Mouse (Mus musculus) forebrain, embryonic 15.5 days (tissue): Measurements from ENCODE around the gene Olfr157. TPM values are rescaled to one million over a fixed set of nuclear protein-coding genes. Genes with fewer than 3 reads are reported as not detected.
"Not testable (repeated sequence)": the region's sequence is repeated elsewhere in the genome, so short reads cannot be mapped to it uniquely, and the experiment has no call there.

Experiments
- ATAC-seq: fragments of 200-750 bp; cut with Nextera tagmentation; replicated peaks from 2 replicates; pipeline ENCODE4 v1.8.0; 2017; ENCODE audit warnings: mild to moderate bottlenecking, moderate TSS enrichment, moderate library complexity
- H3K27ac ChIP-seq: fragments of 300-500 bp; sonication (generic); replicated peaks from 2 replicates; pipeline ENCODE4 v1.5.1; 2015; ENCODE audit warnings: mild to moderate bottlenecking, inconsistent platforms
- H3K27me3 ChIP-seq: fragments of 300-500 bp; sonication (generic); 2 replicates; pipeline ENCODE4 v1.6.1; 2015; ENCODE audit warnings: inconsistent platforms
- H3K36me3 ChIP-seq: fragments of 300-500 bp; sonication (generic); 2 replicates; pipeline ENCODE4 v1.6.1; 2015; ENCODE audit warnings: mild to moderate bottlenecking, inconsistent platforms
- H3K4me1 ChIP-seq: fragments of 300-500 bp; sonication (generic); 2 replicates; pipeline ENCODE4 v1.6.1; 2015; ENCODE audit warnings: inconsistent platforms
- H3K4me2 ChIP-seq: fragments of 300-500 bp; sonication (generic); replicated peaks from 2 replicates; pipeline ENCODE4 v1.6.1; 2015; ENCODE audit warnings: mild to moderate bottlenecking, inconsistent platforms
- H3K4me3 ChIP-seq: fragments of 300-500 bp; sonication (generic); 2 replicates; pipeline ENCODE4 v1.5.1; 2015; ENCODE audit warnings: mild to moderate bottlenecking, inconsistent platforms
- H3K9ac ChIP-seq: fragments of 300-500 bp; sonication (generic); replicated peaks from 2 replicates; pipeline ENCODE4 v1.6.1; 2015; ENCODE audit warnings: mild to moderate bottlenecking, inconsistent platforms
- H3K9me3 ChIP-seq: fragments of 300-500 bp; sonication (generic); 2 replicates; pipeline ENCODE4 v1.6.1; 2016; ENCODE audit warnings: inconsistent platforms
- WGBS: fragments of 180-500 bp; shearing (Covaris S2); methylation state at CpG from one replicate; pipeline ENCODE4 v1.1.7; 2015; ENCODE audit warnings: mixed read lengths; 5-methylcytosine and 5-hydroxymethylcytosine counted together
- polyA plus RNA-seq: library from polyadenylated mRNA; unstranded; fragments of >200 nt; fragmentation: Nextera tagmentation; extraction: Ambion mirVana; gene quantifications from 2 replicates; pipeline ENCODE4 v1.2.1, GENCODE M21; 2015

Gene Olfr157
- polyA plus RNA-seq, 1 experiment from 2014 or later, result not detected

DNA sequence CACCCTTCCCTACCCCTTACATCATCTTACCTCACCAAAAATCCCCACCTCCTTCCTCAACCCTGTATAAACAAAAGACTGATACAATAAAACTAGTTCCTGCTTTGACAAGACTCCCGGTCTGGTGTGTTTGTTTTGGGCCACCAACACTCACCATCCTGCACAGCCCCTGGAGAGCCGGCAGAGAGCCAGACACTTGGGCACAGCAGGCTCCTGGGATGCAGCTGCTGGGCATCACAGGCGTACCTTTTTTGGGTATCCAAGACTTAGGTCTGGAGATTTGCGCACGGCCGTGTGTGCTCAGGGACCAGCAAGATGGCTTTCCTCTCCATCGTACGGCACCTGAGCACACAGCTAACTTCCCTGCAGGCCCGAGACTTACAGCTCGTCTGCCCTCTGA lies 19.9 kb upstream of the Olfr157 start:
- Histone ChIP-seq H3K9ac (no peak overlapping the region), H3K36me3 (no peaks in the 10 kb centered on the region), H3K27ac (no peak overlapping the region), H3K27me3 (no peaks in the 10 kb centered on the region), H3K9me3 (no peaks in the 10 kb centered on the region), H3K4me2 (no peak overlapping the region), H3K4me3 (no peak overlapping the region), H3K4me1 (no peaks in the 10 kb centered on the region)
- 79% methylated on average over 10 of the region's 10 CpGs for WGBS
- no peak for ATAC-seq

DNA sequence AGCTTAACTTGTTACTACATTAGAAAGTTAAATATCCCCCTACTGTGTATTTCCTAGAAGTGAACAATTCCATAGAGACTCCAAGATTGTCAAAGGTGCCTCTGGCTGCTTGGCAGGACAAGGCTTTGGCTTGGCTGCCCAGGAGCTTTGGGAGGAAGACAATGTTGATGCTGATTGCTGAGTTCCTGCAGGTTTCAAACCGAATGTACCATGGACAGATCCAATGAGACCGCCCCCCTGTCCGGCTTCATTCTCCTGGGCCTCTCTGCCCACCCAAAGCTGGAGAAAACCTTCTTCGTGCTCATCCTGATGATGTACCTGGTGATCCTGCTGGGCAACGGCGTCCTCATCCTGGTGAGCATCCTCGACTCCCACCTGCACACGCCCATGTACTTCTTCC lies 14.1 kb upstream of the Olfr157 start:
- Histone ChIP-seq H3K36me3 (no peaks in the 10 kb centered on the region), H3K4me2 (no peak overlapping the region), H3K9me3 (no peaks in the 10 kb centered on the region), H3K27me3 (no peaks in the 10 kb centered on the region), H3K4me3 (no peak overlapping the region), H3K4me1 (no peaks in the 10 kb centered on the region), H3K27ac (no peak overlapping the region), H3K9ac (no peak overlapping the region)
- 82% methylated on average over 8 of the region's 8 CpGs for WGBS
- no peak for ATAC-seq

DNA sequence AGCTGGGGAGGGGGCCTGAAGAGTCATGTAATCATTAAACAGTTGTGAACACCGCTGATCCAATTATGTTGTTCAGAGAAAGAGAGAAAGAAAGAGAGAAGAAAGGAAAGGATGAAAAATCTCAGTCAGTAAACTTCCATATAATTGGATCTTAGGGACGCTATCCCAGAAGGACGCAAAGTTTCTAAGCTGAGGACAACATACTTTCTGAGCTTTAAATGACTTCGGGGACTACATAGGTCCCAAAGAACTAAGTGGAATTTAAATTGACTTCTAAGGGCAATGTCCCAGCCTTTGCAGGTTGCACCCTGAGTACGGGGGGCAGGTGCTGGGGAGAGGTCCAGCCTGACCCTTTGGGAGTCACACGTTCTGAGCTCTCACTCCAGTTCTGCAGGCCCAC lies 11.3 kb upstream of the Olfr157 start, which contains the start of gene Olfr155:
Olfr155 (plus strand) TSS at position 301 of the 400 bp plus-strand sequence.
- 89% methylated on average over 6 of the region's 6 CpGs for WGBS

DNA sequence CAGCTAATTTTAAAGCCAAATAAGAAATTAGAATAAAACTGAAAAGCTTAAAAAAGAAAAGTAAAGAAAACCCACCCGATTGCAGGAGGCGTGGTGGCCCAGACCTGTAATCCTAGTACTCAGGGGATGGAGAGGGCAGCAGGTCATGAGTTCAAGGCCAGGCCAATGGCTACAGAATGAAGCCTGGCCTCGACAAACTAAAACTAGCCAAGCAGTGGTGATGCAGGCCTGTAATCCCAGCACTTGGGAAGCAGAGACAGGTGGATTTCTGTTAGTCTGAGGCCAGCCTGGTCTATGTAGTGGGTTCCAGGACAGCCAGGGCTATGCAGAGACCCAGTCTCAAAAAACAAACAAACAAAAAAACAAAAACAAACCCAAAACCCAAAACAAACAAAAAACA lies 1.7 kb downstream of the Olfr157 start:
- Histone ChIP-seq H3K4me3 (no peak overlapping the region), H3K9me3 (no peaks in the 10 kb centered on the region), H3K27me3 (no peaks in the 10 kb centered on the region), H3K27ac (no peak overlapping the region), H3K4me2 (no peak overlapping the region), H3K36me3 (no peaks in the 10 kb centered on the region), H3K9ac (no peak overlapping the region), H3K4me1 (no peaks in the 10 kb centered on the region)
- WGBS, result 75% methylated on average over 3 of the region's 3 CpGs
- no peak for ATAC-seq

More for the DNA sequence above, 11.3 kb upstream of the Olfr157 start, which contains the start of gene Olfr155:
- H3K4me3 ChIP-seq, result no peak within 1 kb of the TSS
- no peak within 1 kb of the TSS for H3K9ac ChIP-seq
- no peak for ATAC-seq
- no peaks in the 10 kb centered on the region for H3K27me3 ChIP-seq
- no peak within 1 kb of the TSS for H3K27ac ChIP-seq
- H3K4me1 ChIP-seq, result no peaks in the 10 kb centered on the region
- H3K4me2 ChIP-seq, result no peak within 1 kb of the TSS
- no peaks in the 10 kb centered on the region for H3K36me3 ChIP-seq
- H3K9me3 ChIP-seq, result no peaks in the 10 kb centered on the region

DNA sequence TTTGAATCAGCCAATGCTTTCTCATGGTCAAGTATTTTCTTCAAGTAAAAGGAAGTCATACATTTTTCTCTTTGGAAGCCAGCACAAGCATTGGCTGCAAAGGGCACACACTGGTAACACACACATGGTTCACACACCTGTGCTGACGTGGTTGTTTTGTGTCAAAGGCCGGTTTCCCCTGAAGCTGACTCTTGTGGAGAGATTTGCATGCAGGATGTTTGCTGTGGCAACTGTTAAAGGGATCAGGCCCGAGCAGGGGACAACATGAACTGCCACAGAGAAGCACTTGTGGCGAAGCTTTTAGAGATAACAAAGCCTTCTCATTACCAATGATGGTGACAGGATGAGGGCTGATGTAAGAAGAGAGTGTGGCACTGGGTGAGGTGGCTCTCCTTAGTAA lies 5.3 kb downstream of the Olfr157 start:
- no peak for ATAC-seq
- 74% methylated on average over 4 of the region's 4 CpGs for WGBS
- H3K36me3 ChIP-seq, result no peaks in the 10 kb centered on the region

DNA sequence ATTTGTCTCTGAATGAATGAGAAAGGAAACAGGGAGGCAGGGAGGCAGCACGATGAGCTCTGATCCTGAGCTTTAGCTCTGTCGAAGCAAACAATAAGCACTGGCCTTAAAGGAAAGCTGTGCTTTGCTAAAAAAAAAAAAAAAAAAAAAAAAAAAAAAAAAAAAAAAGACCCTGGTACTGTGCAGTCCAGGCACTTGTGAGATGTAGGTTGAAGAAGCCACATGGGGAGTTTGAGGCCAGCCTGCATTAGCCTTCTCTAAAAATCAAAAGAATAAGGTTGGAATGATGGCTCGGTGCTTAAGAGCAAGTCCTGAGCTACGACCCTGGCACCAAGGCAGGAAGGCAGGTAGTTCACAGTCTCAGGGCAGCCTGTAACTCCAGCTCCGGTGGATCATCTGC lies 6.2 kb downstream of the Olfr157 start:
- WGBS, result 63% methylated on average over 5 of the region's 5 CpGs

More for the DNA sequence above, 5.3 kb downstream of the Olfr157 start:
- Histone ChIP-seq H3K9ac (no peak overlapping the region), H3K4me2 (no peak overlapping the region), H3K4me1 (no peaks in the 10 kb centered on the region), H3K9me3 (no peaks in the 10 kb centered on the region), H3K27ac (no peak overlapping the region), H3K4me3 (no peak overlapping the region), H3K27me3 (no peaks in the 10 kb centered on the region)

DNA sequence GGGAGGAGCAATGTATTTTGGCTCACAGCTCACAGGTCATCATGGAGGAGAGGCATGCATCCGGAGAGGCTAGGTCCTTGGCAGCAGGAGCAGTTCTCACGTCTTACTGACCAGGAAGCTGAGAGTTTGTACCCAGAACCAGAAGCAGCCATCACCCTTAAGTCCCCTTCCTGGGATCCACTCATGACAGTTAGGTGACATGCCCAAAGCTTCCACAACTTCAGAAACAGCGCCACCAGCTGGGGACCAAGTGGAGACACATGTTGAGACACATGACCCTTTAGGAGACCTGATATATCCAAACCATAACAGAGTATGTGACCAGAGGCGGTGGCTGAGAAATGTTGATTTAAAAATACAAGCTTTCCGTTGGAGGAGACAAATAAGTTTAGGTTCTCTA lies 8.0 kb downstream of the Olfr157 start:
- Histone ChIP-seq H3K36me3 (no peaks in the 10 kb centered on the region), H3K27me3 (no peaks in the 10 kb centered on the region), H3K9ac (no peak overlapping the region), H3K9me3 (no peaks in the 10 kb centered on the region), H3K4me3 (no peak overlapping the region), H3K4me2 (no peak overlapping the region), H3K4me1 (no peaks in the 10 kb centered on the region), H3K27ac (no peak overlapping the region)
- ATAC-seq, result no peak
- WGBS, result 72% methylated on average over 5 of the region's 5 CpGs

More for the DNA sequence above, 6.2 kb downstream of the Olfr157 start:
- ATAC-seq, result no peak
- Histone ChIP-seq H3K27ac (no peak overlapping the region), H3K36me3 (no peaks in the 10 kb centered on the region), H3K4me3 (no peak overlapping the region), H3K27me3 (no peaks in the 10 kb centered on the region), H3K4me1 (no peaks in the 10 kb centered on the region), H3K9me3 (no peaks in the 10 kb centered on the region), H3K9ac (no peak overlapping the region), H3K4me2 (no peak overlapping the region)

DNA sequence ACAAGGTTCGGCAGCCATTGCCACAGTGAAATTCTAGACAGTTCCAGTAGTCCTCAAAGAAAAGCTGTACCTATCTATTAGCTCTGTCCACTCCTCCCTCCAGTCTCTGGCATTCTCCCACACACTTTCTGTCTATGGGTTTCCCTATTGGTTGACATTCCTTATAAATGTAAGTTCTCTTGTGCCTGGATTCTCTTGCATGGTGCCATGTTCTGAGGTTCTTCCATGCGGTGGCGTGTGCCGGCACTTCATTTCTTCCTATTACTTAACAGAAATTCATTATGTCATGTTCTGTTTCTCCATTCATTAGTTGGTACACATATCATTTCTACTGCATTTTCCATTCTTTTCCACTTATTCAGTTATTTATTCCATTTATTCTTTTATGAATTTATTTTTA lies 11.2 kb downstream of the Olfr157 start:
- no peak for ATAC-seq
- no peak overlapping the region for H3K4me2 ChIP-seq
- no peaks in the 10 kb centered on the region for H3K36me3 ChIP-seq
- no peaks in the 10 kb centered on the region for H3K9me3 ChIP-seq
- H3K4me3 ChIP-seq, result no peak overlapping the region
- no peak overlapping the region for H3K27ac ChIP-seq
- no peaks in the 10 kb centered on the region for H3K27me3 ChIP-seq
- H3K4me1 ChIP-seq, result no peaks in the 10 kb centered on the region
- H3K9ac ChIP-seq, result no peak overlapping the region
- 90% methylated on average over 4 of the region's 4 CpGs for WGBS

DNA sequence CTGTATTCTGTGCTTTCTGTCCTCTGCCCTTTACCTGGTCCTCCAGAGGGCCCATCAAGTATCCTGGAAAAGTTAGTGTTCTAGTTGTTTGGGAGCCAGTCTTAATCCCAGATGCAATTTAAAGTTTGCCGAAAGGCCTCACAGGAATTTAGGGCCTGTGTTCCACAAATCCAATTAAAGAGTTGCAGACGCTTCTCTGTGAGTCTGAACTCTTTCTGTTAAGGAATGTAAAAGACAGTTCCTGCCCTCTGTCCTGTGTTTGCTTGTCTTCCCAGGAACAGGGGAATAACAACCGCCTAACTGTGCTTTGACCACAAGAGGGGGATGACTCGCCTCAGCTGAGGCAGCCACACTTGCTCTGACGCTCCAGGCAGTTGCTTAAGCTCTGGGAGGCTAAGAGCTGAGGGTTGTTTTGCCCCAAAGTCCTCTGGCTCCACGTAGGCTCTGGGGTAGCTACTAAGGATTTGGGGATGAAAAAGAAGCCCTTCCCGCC lies 16.1 kb downstream of the Olfr157 start, which contains the start of gene Olfr156:
Olfr156 (minus strand) TSS at position 51 of the 493 bp plus-strand sequence.
- H3K9me3 ChIP-seq, result no peaks in the 10 kb centered on the region
- no peaks in the 10 kb centered on the region for H3K4me1 ChIP-seq
- no peak within 1 kb of the TSS for H3K27ac ChIP-seq
- no peak within 1 kb of the TSS for H3K4me3 ChIP-seq
- no peak within 1 kb of the TSS for H3K9ac ChIP-seq
- 14% methylated on average over 7 of the region's 7 CpGs for WGBS
- no peak within 1 kb of the TSS for H3K4me2 ChIP-seq
- no peak for ATAC-seq
- H3K27me3 ChIP-seq, result no peaks in the 10 kb centered on the region
- no peaks in the 10 kb centered on the region for H3K36me3 ChIP-seq

DNA sequence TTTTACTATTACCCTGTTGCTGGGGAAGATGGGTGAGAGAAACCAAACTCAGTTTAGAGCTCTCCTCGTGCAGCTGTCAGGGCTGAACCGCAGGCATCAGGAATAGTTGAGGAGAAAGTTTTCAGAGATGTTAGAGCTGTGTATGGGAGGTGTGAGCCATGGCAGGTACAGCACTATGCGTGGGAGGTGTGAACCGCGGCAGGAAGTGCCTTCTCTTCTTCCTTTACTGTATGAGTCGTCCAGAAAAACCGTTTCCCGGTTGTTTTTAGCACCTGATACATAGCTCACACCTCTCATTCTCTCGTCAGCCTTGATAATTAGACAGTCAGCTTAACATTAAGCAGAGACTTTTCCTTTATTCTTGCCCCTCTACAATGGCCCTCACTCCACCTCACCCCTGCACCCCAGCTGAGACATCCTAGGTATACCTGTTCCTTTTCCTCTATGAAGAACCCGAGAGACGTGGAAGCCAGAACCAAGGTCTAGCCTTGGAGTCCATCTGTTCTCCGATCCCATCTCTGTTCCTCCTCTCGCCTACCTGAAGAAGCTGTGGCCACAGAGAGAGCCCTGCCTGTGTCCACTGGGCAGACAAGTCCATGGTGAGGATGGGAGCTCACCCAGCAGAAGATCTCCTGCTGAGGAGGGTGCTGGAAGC lies 17.0 kb downstream of the Olfr157 start:
- no peak overlapping the region for H3K27ac ChIP-seq
- no peaks in the 10 kb centered on the region for H3K36me3 ChIP-seq
- WGBS, result 87% methylated on average over 13 of the region's 13 CpGs
- H3K4me2 ChIP-seq, result no peak overlapping the region
- H3K27me3 ChIP-seq, result no peaks in the 10 kb centered on the region
- no peaks in the 10 kb centered on the region for H3K4me1 ChIP-seq
- no peaks in the 10 kb centered on the region for H3K9me3 ChIP-seq
- ATAC-seq, result no peak
- no peak overlapping the region for H3K9ac ChIP-seq
- no peak overlapping the region for H3K4me3 ChIP-seq

DNA sequence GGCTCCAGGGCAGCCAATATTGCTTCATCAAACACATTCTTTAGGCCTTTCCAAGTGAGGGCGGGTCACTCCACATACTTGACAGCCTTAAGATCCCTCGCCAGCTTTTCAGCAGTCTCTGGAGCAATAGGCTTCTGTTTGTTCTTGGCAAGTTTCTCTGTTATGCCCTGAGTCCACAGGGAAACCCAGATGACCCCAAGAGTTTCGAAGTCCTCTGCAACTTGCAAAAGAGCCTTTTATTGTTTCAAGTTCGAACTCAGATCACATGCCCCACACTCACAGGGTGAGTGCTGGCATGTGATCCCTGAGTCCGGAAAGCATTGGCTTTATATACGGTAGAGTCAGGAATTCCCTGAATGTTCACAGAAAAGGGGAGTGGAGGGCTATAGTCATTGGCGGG lies 41.1 kb downstream of the Olfr157 start:
- Histone ChIP-seq H3K4me1 (no peaks in the 10 kb centered on the region), H3K27ac (no peak overlapping the region), H3K4me2 (no peak overlapping the region), H3K9ac (no peak overlapping the region), H3K27me3 (no peaks in the 10 kb centered on the region), H3K36me3 (no peaks in the 10 kb centered on the region), H3K9me3 (no peaks in the 10 kb centered on the region), H3K4me3 (no peak overlapping the region)
- 82% methylated on average over 7 of the region's 7 CpGs for WGBS
- ATAC-seq, result no peak

DNA sequence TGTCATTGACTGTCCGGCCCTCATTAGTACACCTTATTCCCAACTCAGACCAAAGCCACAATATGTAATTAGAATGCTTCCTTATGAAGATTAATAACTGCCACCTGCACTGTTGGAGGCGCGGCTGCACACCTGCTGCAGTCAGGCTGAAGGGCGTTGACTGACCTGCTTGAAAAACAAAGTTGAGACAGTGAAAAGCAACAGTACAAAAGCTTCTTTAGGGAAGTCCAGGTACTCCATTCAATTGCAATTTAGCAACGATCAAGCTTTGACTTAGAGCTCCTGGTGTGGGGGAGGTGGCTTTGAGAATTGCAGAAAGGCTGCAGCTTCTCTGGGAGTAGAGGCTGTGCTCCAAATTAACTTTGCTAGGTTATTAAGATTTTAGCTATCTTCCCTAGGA lies 44.2 kb downstream of the Olfr157 start:
- not testable (repeated sequence) for H3K4me1 ChIP-seq, H3K9ac ChIP-seq, H3K9me3 ChIP-seq, H3K27ac ChIP-seq, ATAC-seq, H3K4me3 ChIP-seq, H3K27me3 ChIP-seq, H3K36me3 ChIP-seq, H3K4me2 ChIP-seq
- 86% methylated on average over 5 of the region's 5 CpGs for WGBS

DNA sequence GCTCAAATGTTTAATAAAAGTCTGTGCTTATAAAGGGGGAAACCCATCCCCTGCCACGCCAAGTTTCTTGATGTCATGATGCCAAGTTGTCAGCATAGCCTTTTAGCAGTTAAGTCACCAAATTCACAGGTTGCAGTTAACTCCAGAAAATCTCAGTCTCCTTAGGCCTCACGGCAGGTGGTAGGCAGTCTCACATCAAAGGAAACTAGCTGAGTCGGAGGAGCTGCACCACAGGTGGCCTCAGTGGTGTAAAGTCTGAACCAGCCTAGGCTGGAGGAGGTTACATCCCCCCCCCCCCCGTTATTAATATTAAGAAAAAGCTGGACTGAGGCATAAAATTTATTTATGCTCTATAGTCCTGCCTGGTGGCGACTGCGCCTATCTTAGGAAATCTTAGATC lies 44.7 kb downstream of the Olfr157 start:
- WGBS, result 78% methylated on average over 6 of the region's 6 CpGs
- no peak overlapping the region for H3K9ac ChIP-seq
- H3K4me1 ChIP-seq, result no peaks in the 10 kb centered on the region
- no peak for ATAC-seq
- no peaks in the 10 kb centered on the region for H3K9me3 ChIP-seq
- H3K27ac ChIP-seq, result no peak overlapping the region
- no peaks in the 10 kb centered on the region for H3K27me3 ChIP-seq
- H3K4me3 ChIP-seq, result no peak overlapping the region
- no peak overlapping the region for H3K4me2 ChIP-seq
- no peaks in the 10 kb centered on the region for H3K36me3 ChIP-seq
